Mouse (Mus musculus) liver, adult 2 months (tissue): Measurements from ENCODE around the gene Actn1.

ENCODE experiments used
- CTCF ChIP-seq: fragments of 200-500 bp; IDR thresholded peaks from 2 replicates; pipeline ENCODE4 v1.5.1; 2011; ENCODE audit warnings: low read depth, low read length, control low read depth
- POLR2A ChIP-seq: fragments of 200-500 bp; IDR thresholded peaks from 2 replicates; pipeline ENCODE4 v1.6.1; 2011; ENCODE audit warnings: low read length, control low read depth; ENCODE audit not compliant: insufficient read depth; ENCODE audit errors: extremely low read depth

- TF ChIP-seq CTCF (no peak), POLR2A (no peak)
Observed at GRCm38 (mm10) chr12:80243335-80243734, 16.8 kb downstream of the Actn1 start.
